Mouse (Mus musculus) neural tube, embryonic 14.5 days (tissue): ENCODE results near the gene Phactr3. TPM values are rescaled to one million over a fixed set of nuclear protein-coding genes. Genes with fewer than 3 reads are reported as not detected.
A peak's percentile ranks its signal among the peaks of the same experiment; 100 is the strongest.

Source experiments
- ATAC-seq: fragments of 200-750 bp; cut with Nextera tagmentation; 2 replicates; pipeline ENCODE4 v1.8.0; 2017; ENCODE audit warnings: low read depth, mild to moderate bottlenecking, moderate TSS enrichment, moderate library complexity
- H3K27ac ChIP-seq: fragments of 300-500 bp; sonication (generic); 2 replicates; pipeline ENCODE4 v1.5.1; 2014; ENCODE audit warnings: low read depth, mild to moderate bottlenecking, control low read depth, low read length, moderate library complexity, mixed read lengths
- H3K27me3 ChIP-seq: fragments of 300-500 bp; sonication (generic); 2 replicates; pipeline ENCODE4 v1.6.1; 2014; ENCODE audit warnings: low read length; ENCODE audit not compliant: control insufficient read depth, insufficient read depth
- H3K36me3 ChIP-seq: fragments of 300-500 bp; sonication (generic); 2 replicates; pipeline ENCODE4 v1.6.1; 2014; ENCODE audit warnings: low read length, mixed read lengths; ENCODE audit not compliant: control insufficient read depth, insufficient read depth
- H3K4me1 ChIP-seq: fragments of 300-500 bp; sonication (generic); 2 replicates; pipeline ENCODE4 v1.6.1; 2014; ENCODE audit warnings: low read length; ENCODE audit not compliant: control insufficient read depth, insufficient read depth
- H3K4me2 ChIP-seq: fragments of 300-500 bp; sonication (generic); 2 replicates; pipeline ENCODE4 v1.6.1; 2014; ENCODE audit warnings: mild to moderate bottlenecking, low read depth, low read length, control low read depth
- H3K4me3 ChIP-seq: fragments of 300-500 bp; sonication (generic); 2 replicates; pipeline ENCODE4 v1.5.1; 2014; ENCODE audit warnings: low read depth, low read length, control low read depth, mixed read lengths
- H3K9ac ChIP-seq: fragments of 300-500 bp; sonication (generic); replicated peaks from 2 replicates; pipeline ENCODE4 v1.6.1; 2014; ENCODE audit warnings: low read depth, mild to moderate bottlenecking, control low read depth, low read length, mixed read lengths
- H3K9me3 ChIP-seq: fragments of 300-500 bp; sonication (generic); 2 replicates; pipeline ENCODE4 v1.6.1; 2016; ENCODE audit warnings: low read length; ENCODE audit not compliant: control insufficient read depth
- WGBS: fragments of 180-500 bp; shearing (Covaris S2); extraction: QIAGEN DNeasy Blood & Tissue Kit; methylation state at CpG from one replicate; pipeline ENCODE4 v1.1.7; 2014; 5-methylcytosine and 5-hydroxymethylcytosine counted together
- polyA plus RNA-seq: library from polyadenylated mRNA; unstranded; fragments of >200 nt; fragmentation: Nextera tagmentation; extraction: Ambion mirVana; gene quantifications from 2 replicates; pipeline ENCODE4 v1.2.1, GENCODE M21; 2014

Phactr3 gene
- polyA plus RNA-seq, 1 experiment from 2014 or later, result 66.9 TPM

DNA sequence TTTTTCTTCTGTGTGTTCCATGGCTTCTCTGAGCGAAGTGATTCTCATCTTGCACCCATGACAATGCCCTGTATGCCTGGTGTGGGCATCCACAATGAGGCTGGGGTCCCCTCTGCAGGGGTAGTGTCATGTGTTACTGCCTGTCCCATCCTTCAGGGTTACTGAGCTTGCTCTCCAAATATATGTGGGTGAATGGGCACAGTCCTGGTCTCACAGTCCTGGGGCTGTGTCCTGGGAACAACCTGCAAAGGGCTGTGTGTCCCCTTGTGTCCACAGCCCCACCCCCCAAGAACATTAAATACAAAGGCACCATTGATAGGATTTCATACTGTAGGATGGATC is 185.4 kb downstream of the Phactr3 start:
- no peak overlapping the region for H3K9ac ChIP-seq

GRCm38 (mm10) chr2:178304669-178305068 is 185.9 kb downstream of the Phactr3 start:
- Histone ChIP-seq H3K9ac (no peak overlapping the region), H3K27ac (no peak overlapping the region), H3K4me1 (peaks cover 19% of the 10 kb centered on the region), H3K27me3 (no peaks in the 10 kb centered on the region), H3K4me2 (no peak overlapping the region), H3K4me3 (no peak overlapping the region), H3K9me3 (no peaks in the 10 kb centered on the region), H3K36me3 (no peaks in the 10 kb centered on the region)
- ATAC-seq, result no peak
- WGBS, result 84% methylated on average over 6 of the region's 6 CpGs

More for the DNA sequence above, 185.4 kb downstream of the Phactr3 start:
- H3K27me3 ChIP-seq, result no peaks in the 10 kb centered on the region
- no peaks in the 10 kb centered on the region for H3K36me3 ChIP-seq
- WGBS, result 40% methylated on average over 1 of the region's 1 CpGs
- no peak overlapping the region for H3K4me2 ChIP-seq
- peaks cover 19% of the 10 kb centered on the region for H3K4me1 ChIP-seq
- no peak overlapping the region; the same call in 1 of the 2 replicates for H3K27ac ChIP-seq
- no peak overlapping the region for H3K4me3 ChIP-seq
- peak; percentile 50; the same call in 1 of the 2 replicates for ATAC-seq
- no peaks in the 10 kb centered on the region for H3K9me3 ChIP-seq

- H3K4me1 ChIP-seq, result no peaks in the 10 kb centered on the region
- no peaks in the 10 kb centered on the region for H3K27me3 ChIP-seq
Observed at GRCm38 (mm10) chr2:178313539-178313938, 194.8 kb downstream of the Phactr3 start.

GRCm38 (mm10) chr2:178316281-178316680 is 197.5 kb downstream of the Phactr3 start:
- H3K4me1 ChIP-seq, result no peaks in the 10 kb centered on the region
- no peak overlapping the region for H3K4me2 ChIP-seq
- no peak overlapping the region for H3K9ac ChIP-seq
- no peaks in the 10 kb centered on the region for H3K36me3 ChIP-seq
- H3K27me3 ChIP-seq, result no peaks in the 10 kb centered on the region
- H3K27ac ChIP-seq, result no peak overlapping the region
- no peak for ATAC-seq
- 85% methylated on average over 1 of the region's 1 CpGs for WGBS
- no peaks in the 10 kb centered on the region for H3K9me3 ChIP-seq
- H3K4me3 ChIP-seq, result no peak overlapping the region

More at GRCm38 (mm10) chr2:178313539-178313938, 194.8 kb downstream of the Phactr3 start:
- no peak overlapping the region for H3K27ac ChIP-seq
- no peak overlapping the region for H3K9ac ChIP-seq
- no peaks in the 10 kb centered on the region for H3K9me3 ChIP-seq
- ATAC-seq, result no peak
- H3K4me3 ChIP-seq, result no peak overlapping the region
- WGBS, result 87% methylated on average over 7 of the region's 7 CpGs
- no peak overlapping the region for H3K4me2 ChIP-seq
- no peaks in the 10 kb centered on the region for H3K36me3 ChIP-seq

DNA sequence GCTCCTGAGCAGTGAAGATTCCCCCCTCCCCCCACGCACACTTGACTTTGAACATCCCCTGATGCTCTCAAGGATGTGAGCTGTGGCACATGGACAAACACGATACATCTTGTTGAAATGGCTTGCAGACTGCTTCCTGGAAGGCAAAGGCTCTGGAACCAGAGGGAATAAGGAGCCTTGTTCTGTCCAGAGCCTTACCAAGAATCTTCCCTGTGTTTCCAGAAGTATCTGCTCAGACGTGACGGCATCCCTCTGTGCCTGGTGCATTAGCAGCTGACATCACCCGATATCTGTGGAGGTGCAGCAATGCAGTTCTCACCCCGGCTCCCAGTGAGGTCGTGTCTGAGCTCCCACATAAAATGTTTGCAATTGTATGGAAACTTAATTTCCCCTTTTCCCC is 201.0 kb downstream of the Phactr3 start:
- 88% methylated on average over 7 of the region's 7 CpGs for WGBS
- Histone ChIP-seq H3K36me3 (no peaks in the 10 kb centered on the region), H3K9ac (no peak overlapping the region)

GRCm38 (mm10) chr2:178321271-178321670 is 202.5 kb downstream of the Phactr3 start:
- 92% methylated on average over 10 of the region's 10 CpGs for WGBS
- no peaks in the 10 kb centered on the region for H3K36me3 ChIP-seq
- no peak overlapping the region for H3K27ac ChIP-seq
- H3K4me2 ChIP-seq, result no peak overlapping the region
- H3K4me3 ChIP-seq, result no peak overlapping the region
- no peaks in the 10 kb centered on the region for H3K4me1 ChIP-seq
- H3K27me3 ChIP-seq, result no peaks in the 10 kb centered on the region
- no peak for ATAC-seq
- no peak overlapping the region for H3K9ac ChIP-seq
- no peaks in the 10 kb centered on the region for H3K9me3 ChIP-seq

More for the DNA sequence above, 201.0 kb downstream of the Phactr3 start:
- H3K4me1 ChIP-seq, result no peaks in the 10 kb centered on the region
- H3K27ac ChIP-seq, result no peak overlapping the region
- no peak overlapping the region for H3K4me2 ChIP-seq
- H3K27me3 ChIP-seq, result no peaks in the 10 kb centered on the region
- H3K4me3 ChIP-seq, result no peak overlapping the region
- ATAC-seq, result no peak
- H3K9me3 ChIP-seq, result no peaks in the 10 kb centered on the region

- Histone ChIP-seq H3K9ac (no peak overlapping the region), H3K27ac (no peak overlapping the region), H3K4me2 (no peak overlapping the region), H3K36me3 (no peaks in the 10 kb centered on the region), H3K27me3 (no peaks in the 10 kb centered on the region), H3K4me3 (no peak overlapping the region), H3K9me3 (no peaks in the 10 kb centered on the region), H3K4me1 (peaks cover 23% of the 10 kb centered on the region)
- ATAC-seq, result no peak
- WGBS, result 93% methylated on average over 3 of the region's 3 CpGs
Observed at GRCm38 (mm10) chr2:178324410-178324809, 205.6 kb downstream of the Phactr3 start.

DNA sequence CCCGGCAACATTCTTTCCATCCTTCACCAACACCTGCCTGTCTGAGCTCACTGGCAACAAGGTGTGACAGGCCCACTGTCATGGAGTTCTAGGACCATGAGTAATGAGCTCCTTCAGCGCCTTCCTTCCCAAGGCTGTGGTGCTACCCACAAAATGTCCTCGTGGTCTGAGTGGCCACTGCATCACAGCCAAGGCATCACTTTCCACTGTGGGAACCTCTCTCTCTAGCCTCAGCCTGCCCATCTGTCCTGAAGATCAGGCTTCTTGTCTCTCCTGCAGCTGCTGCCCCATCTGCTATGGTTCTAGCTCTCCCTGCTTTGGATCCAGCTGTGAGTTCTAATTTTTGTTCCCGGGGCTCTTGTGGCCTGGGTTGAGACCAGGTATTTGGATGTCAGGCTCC is 206.0 kb downstream of the Phactr3 start:
- H3K27me3 ChIP-seq, result no peaks in the 10 kb centered on the region
- no peaks in the 10 kb centered on the region for H3K9me3 ChIP-seq
- no peak overlapping the region for H3K4me2 ChIP-seq
- WGBS, result 83% methylated on average over 4 of the region's 4 CpGs
- ATAC-seq, result no peak
- H3K36me3 ChIP-seq, result no peaks in the 10 kb centered on the region
- H3K9ac ChIP-seq, result no peak overlapping the region
- peaks cover 27% of the 10 kb centered on the region for H3K4me1 ChIP-seq
- no peak overlapping the region for H3K4me3 ChIP-seq
- H3K27ac ChIP-seq, result no peak overlapping the region

GRCm38 (mm10) chr2:178326067-178326466 is 207.3 kb downstream of the Phactr3 start:
- Histone ChIP-seq H3K36me3 (no peaks in the 10 kb centered on the region), H3K9me3 (no peaks in the 10 kb centered on the region), H3K9ac (no peak overlapping the region), H3K27ac (no peak overlapping the region), H3K4me2 (no peak overlapping the region), H3K4me3 (no peak overlapping the region), H3K4me1 (peaks cover 27% of the 10 kb centered on the region), H3K27me3 (no peaks in the 10 kb centered on the region)
- 96% methylated on average over 10 of the region's 10 CpGs for WGBS
- no peak for ATAC-seq
